Mouse (Mus musculus): Measurements from ENCODE around the gene Myl6.

Gene Myl6

DNA sequence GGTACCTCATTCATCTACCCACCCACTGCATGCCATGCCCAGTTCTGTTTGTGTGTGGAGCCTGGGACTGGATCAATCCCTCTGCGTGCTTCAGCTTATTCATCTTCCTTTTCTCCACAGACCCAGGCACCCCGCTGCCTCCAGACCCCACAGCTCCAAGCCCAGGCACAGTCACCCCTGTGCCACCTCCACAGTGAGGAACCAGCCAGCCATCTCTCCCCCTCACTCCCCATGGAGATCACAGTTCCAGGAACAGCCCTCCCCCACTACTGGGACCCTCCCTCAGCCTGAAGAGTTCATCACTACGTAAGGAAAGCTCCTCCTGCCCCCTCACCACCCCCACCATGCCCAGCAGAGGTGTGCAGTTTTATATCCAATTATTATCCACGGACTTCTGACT is 5.2 kb downstream of the Myl6 start:
- peak; percentile 52 for DNase-seq

DNA sequence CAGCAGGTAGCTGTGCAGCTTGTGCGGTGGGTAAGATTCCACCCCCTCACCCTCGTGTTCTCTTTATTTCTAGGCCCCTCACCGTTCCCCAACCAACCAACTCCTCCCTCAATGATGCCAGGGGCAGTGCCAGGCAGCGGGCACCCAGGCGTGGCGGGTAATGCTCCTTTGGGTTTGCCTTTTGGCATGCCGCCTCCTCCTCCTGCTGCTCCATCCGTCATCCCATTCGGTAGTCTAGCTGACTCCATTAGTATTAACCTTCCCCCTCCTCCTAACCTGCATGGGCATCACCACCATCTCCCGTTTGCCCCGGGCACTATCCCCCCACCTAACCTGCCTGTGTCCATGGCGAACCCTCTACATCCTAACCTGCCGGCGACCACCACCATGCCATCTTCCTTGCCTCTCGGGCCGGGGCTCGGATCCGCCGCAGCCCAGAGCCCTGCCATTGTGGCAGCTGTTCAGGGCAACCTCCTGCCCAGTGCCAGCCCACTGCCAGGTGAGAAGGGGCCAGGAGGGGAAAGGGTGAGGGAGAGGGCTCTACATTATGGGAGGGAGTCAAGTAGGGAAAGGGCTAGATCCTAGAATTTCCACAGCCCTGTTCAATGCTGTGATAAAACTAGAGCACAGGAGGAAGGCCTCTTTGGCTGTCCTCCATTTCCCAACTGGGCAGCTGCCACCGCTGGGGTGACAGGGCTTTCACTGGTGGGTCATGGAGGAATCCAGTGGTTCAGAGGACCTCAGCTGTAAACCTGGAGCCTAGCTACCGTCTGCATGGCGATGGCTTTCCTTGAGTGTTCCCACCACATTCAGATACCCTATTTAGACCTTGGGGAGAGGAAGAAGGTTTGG is 5.9 kb downstream of the Myl6 start:
- DNase-seq = peak; percentile 80

DNA sequence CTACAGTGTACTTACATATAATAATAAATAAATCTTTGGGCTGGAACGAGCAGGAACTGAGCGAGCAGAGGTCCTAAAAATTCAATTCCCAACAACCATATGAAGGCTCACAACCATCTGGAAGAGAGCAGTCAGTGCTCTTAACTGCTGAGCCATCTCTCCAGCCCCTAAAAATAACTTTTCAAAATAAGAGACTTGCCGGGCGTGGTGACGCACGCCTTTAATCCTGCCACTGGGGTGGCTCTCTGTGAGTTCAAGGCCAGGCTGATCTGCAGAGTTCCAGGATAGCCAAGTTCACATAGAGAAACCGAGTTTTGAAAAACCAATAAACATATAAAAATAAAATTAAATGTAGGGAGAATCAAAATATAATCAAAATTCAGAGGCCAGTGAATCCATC is 7.6 kb downstream of the Myl6 start:
- DNase-seq = no peak

DNA sequence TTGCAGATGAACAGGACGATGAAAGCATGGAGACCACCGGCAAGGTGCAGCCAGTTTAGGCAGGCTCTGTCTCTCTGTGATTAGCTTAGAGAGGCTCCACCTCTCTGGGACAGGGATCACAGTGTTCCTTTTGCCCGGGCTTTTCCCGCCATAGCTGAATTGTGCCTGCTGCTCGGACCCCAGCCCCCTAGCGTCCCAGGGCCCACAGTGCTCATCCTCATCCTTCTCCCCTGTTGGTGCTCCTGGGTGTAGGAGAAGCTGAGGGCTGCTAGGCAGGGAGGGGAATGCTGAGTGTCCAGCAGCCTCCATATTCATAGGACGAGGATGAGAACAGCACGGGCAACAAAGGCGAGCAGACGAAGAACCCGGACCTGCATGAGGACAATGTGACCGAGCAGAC is 19.6 kb downstream of the Myl6 start:
- DNase-seq = no peak

DNA sequence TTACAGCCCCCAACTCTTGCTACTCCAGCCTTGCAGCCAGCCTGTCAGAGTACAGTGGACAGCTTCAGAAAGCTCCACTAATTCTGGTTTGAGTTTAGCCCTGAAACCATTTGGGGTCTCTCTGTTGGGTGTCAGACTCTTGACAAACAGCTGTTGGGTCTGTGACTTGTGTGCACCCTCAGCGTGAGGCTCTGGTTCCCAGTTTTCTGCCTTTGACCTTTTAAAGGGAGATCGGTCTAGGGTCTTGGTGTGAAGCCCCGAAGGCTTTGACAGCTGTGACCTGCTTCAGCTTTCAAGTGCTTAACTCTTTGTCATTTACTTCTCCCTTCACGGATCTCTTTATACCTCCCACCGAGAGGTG is 33.7 kb downstream of the Myl6 start:
- peak; percentile 38 for DNase-seq

DNA sequence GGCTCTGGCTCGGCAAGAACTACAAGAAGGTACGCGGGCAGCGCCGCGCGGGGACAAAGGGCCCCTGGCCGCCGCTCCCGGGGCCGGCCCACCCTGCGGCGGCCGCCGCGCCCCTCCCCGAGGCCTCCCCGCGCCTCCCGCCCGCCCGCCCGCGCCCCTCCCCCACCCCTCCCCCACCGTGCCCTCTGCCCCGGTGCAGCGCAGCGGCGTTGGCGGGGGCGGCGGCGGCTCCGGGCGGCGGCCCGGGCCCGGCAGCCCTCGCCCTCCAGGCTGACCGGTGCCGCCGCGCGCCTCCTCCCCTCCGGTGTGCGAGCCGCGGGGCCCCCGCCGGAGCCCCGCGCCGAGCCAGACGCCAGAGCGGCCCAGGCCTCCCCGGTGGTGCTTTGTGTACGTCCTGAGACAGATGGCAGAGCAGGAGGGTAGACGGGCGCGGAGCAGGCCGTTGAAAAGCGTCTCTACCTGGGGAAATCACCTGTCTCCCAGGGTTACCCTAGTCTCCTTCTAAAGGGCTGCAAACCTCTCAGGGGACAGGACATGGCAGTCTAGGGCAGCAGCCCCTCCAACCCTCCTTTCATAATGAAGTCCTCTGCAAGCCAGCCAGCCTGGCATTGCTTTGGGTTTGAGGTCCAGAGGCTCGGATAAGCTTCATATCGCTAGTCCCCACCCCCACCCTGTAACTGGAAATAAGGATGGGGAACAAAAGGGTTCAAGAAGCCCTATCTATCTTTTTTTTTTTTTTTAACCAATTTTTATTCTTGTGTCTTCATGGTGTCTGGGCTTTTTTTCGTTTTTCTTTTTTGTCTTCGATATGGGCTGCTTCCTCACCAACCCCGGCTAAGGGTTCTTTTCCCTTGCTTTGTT is 34.3 kb downstream of the Myl6 start:
- peak; percentile 75 for DNase-seq

DNA sequence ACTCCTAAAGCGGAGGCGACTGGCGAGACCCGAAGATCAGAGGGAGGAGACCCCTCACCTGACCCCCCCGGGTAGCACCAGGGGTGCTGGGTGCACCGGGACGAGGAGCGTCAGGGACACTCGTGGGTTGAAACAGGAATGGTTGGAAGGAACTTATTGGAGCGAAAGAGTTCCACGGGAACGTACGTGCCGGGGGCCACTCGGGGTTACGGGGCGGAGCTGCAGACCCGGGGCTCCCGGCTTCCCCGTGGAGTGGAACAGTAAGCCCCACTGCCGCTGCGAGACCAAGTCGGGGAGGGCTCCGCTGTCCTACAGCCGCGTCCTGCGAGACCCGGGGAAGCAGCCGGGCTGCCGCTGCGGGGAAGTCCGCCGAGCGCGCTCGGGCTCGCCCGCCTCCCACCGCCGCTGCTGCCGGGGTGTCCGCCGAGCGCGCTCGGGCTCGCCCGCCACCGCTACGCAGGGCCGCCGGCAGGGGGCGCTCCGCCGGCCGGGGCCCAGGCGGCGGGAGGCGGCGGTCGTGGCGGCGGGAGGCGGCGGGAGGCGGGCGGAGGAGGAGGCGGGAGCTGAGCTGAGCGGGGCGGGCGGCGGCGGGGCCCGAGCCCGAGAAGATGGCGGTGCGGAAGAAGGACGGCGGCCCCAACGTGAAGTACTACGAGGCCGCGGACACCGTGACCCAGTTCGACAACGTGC is 35.1 kb downstream of the Myl6 start, which contains the start of gene Smarcc2:
Smarcc2 (plus strand) TSS at position 530 of the 690 bp plus-strand sequence.
- peak; percentile 89 for DNase-seq

DNA sequence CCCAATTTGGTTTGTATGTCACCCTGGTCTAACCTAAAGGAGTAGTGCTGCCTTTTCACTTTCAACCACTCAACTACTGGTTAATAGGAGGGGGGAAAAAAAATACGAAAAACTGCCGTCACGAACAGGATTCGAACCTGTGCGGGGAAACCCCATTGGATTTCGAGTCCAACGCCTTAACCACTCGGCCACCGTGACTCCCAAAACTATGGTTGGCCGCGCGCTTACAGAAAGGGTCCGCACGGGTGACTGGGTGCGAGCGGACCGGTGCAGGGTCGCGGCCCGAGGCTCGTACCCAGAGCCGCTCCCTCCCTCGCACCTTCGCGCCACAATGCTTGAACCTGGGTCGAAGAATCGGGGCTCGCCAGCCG is 35.6 kb downstream of the Myl6 start:
- DNase-seq = no peak

DNA sequence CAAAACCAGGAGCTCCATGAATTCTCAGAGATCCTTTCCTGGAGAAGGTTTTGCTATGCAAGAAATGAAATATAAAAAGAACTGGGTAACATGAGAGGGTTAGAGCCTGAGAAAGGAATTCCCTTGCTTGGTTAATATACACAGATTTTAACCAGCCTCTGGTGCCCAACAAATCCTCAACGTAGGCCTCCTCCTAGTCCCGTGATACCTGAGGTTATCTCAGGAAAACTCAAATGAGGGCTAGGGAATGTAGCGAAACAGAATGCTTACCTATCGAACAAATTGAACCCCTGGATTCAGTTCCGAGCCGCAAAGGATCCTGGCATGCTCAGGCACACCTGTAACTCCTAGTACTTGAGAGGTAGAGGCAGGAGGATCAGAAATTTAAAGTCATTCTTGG is 36.3 kb downstream of the Myl6 start:
- peak; percentile 39 for DNase-seq

DNA sequence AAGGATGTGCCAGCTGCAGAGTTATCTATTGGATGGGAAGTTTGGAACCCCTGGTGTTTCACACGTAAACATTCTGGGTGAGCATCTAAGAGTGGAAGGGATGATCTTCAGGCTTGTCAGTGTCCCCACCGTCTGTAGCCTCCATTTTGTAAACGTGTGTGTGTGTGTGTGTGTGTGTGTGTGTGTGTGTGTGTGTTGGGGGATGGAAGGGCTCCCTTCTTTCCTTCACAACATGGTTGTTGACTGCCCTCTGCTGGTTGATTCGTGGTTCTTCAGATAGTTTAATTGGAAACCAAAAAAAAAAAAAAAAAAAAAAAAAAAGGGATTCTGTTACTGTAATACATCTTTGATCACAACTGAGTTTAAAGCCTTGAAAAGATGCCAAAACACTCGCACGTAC is 38.7 kb downstream of the Myl6 start:
- DNase-seq = peak; percentile 75

DNA sequence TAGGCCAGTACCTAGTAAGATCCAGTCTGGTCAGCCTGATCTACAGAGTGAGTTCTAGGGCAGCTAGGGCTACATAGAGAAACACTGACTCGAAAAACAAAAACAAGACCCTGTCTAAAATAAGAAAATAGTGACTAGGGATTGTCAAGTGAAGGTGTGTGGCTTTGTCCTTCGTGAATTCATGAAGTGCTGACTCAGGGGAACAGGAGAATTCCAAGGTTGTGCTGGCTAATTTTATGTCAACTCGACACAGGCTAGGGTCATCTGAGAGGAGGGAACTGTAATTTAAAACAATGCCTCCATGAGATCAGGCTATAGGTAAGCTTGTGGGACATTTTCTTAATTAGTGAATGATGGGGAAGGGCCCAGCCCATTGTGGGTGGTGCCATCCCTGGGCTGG is 39.5 kb downstream of the Myl6 start:
- DNase-seq = no peak

DNA sequence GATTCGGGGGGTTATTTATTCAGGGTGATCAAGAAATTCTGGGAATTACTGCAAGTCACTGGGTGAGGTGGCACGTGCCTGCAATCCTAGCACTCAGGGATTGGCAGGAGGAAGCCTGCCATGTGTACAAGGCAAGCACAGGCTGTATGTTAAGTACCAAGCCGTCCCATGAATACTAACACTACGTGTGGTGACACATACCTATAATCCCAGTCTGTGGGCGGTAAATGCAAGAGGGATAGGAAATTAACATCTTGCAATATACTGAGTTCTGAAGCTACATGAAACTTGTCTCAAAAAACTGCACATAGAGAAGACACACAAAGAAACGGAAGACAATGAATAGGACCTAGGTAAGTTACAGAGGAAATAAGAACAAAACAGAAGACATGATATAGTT is 42.9 kb downstream of the Myl6 start:
- no peak for DNase-seq

DNA sequence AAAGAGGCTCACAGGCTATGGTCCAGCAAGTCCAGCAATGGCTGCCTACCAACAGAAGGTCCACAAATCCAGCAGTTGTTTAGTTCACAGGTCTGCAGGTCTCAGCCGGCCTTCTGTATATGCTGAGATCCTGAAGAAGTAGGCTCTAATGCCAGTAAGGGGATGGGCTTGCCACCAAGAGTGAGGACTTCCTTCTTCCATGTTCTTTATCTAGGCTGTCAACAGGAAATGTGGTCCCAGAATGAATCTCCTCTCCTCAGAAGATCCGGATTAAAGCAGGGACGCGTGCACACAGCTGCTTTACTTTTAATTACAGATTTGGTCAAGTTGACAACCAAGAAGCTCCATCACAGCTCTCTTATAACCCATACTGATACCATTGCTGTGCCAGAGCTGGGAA is 48.5 kb downstream of the Myl6 start:
- no peak for DNase-seq

DNA sequence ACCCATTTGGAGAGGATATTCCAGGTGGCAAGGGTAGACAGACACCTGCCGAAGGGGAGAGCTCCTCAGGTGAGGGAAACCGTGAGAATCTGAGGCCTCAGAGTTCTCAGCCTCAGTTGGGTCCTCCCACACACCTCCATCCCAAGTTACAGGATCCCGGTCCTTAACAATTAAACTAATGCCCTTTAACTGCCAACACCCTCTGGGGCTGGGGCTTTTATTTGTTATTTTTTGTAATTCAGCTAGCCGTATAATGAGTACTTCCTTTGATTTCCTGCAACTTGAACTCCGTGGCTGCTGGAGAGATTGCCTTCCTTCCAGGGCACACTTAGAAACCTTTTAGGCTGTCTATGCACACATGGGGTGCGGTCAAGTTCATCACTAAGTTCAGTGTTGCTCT is 49.6 kb downstream of the Myl6 start:
- DNase-seq = no peak

DNA sequence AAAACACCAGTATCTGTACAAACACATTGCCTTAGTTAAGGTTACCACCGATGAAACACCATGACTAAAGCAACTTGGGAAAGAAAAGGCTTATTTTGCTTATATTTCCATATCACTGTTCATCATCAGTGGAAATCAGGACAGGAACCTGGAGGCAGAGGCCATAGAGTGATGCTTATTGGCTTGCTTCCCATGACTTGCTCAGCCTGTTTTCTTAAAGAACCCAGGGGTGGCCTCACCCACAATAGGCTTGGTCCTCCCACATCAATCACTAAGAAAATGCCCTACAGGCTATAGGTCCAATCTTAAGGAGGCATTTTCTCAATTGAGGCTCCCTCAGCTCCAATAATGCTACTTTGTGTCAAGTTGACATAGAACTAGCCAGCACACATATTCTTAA is 51.2 kb downstream of the Myl6 start:
- no peak for DNase-seq

DNA sequence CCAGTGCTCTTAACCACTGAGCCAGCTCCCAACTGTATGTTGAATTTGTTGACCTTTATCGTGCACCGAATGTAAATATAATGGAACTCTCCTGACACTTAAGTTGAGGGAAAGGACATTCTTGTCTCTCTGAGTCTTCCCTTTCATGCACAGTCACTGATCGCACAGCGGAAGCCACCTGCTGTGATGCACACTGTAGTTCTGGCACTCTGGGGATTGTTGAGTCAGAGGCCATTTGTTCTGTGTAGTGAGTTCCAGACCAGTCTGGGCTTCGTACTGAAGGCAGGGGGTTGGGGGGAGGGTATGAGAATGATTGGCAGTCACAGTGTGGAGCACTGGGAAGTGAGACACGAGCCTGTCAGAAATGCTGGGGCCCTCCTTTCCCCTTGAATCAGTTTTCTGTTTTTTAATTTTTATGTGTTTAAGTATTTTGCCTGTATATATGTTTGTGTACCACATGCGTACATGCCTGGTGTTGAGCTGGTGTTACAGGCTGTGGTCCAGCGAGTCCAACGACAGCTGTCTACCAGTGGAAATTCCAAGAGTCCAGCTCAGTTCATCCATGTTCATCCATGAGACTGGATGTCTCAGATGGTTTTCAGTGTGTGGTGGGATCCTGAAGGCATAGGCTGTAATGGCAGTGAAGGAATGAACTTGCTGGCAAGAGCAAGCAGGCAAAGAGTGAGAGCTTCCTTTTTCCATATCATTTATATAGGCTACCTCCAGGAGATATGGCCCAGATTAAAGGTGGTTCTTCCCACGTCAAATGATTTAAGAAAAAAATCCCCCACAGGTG is 52.4 kb downstream of the Myl6 start:
- no peak for DNase-seq

Measured in cerebellum, adult 9-11 months (tissue).